Mouse (Mus musculus): ENCODE data around the gene Shroom3.

GRCm38 (mm10) chr5:92924851-92925477 is 241.7 kb downstream of the Shroom3 start:
- TF ChIP-seq GATA1 (IDR thresholded peaks at IDR 0.05; ENCODE audit: borderline replicate concordance, low read length) (no peak), FLI1 (IDR thresholded peaks at IDR 0.05; ENCODE audit: low read length) (no peak; the same call in 1 of the 2 replicates)
